Mouse (Mus musculus) intestine, postnatal 0 days (tissue): Measurements from ENCODE around the gene Dcaf11. TPM values are rescaled to one million over a fixed set of nuclear protein-coding genes. Genes with fewer than 3 reads are reported as not detected.

Experiments
- ATAC-seq: fragments of 200-750 bp; cut with Nextera tagmentation; 2 replicates; pipeline ENCODE4 v1.8.0; 2017; ENCODE audit warnings: mild to moderate bottlenecking, moderate TSS enrichment, moderate library complexity
- H3K27ac ChIP-seq: fragments of 300-500 bp; sonication (generic); 2 replicates; pipeline ENCODE4 v1.5.1; 2014; ENCODE audit warnings: mild to moderate bottlenecking, low read depth, low read length, moderate library complexity
- H3K27me3 ChIP-seq: fragments of 300-500 bp; sonication (generic); replicated peaks from 2 replicates; pipeline ENCODE4 v1.6.1; 2014; ENCODE audit warnings: low read length, mixed read lengths; ENCODE audit not compliant: control insufficient read depth, insufficient read depth
- H3K36me3 ChIP-seq: fragments of 300-500 bp; sonication (generic); 2 replicates; pipeline ENCODE4 v1.6.1; 2014; ENCODE audit warnings: mild to moderate bottlenecking, moderate library complexity; ENCODE audit not compliant: control insufficient read depth, insufficient read depth
- H3K4me1 ChIP-seq: fragments of 300-500 bp; sonication (generic); replicated peaks from 2 replicates; pipeline ENCODE4 v1.6.1; 2014; ENCODE audit warnings: antibody characterized with exemption, low read length, mixed read lengths; ENCODE audit not compliant: control insufficient read depth, insufficient read depth
- H3K4me2 ChIP-seq: fragments of 300-500 bp; sonication (generic); replicated peaks from 2 replicates; pipeline ENCODE4 v1.6.1; 2014; ENCODE audit warnings: low read depth, mild to moderate bottlenecking, moderate library complexity
- H3K4me3 ChIP-seq: fragments of 300-500 bp; sonication (generic); 2 replicates; pipeline ENCODE4 v1.5.1; 2014; ENCODE audit warnings: low read depth, low read length
- H3K9ac ChIP-seq: fragments of 300-500 bp; sonication (generic); 2 replicates; pipeline ENCODE4 v1.6.1; 2014; ENCODE audit warnings: mild to moderate bottlenecking, low read depth, low read length
- H3K9me3 ChIP-seq: fragments of 300-500 bp; sonication (generic); 2 replicates; pipeline ENCODE4 v1.6.1; 2016; ENCODE audit warnings: mixed run types; ENCODE audit not compliant: control insufficient read depth
- CTCF ChIP-seq: sonication (generic); IDR thresholded peaks from 2 replicates; pipeline ENCODE4 v1.5.1; 2016; ENCODE audit warnings: low read depth, mild to moderate bottlenecking, control low read depth, antibody characterized with exemption, moderate library complexity
- WGBS: fragments of 180-500 bp; shearing (Covaris S2); extraction: QIAGEN DNeasy Blood & Tissue Kit; methylation state at CpG from one replicate; pipeline ENCODE4 v1.1.7; 2014; 5-methylcytosine and 5-hydroxymethylcytosine counted together
- polyA plus RNA-seq: library from polyadenylated mRNA; unstranded; fragments of >200 nt; fragmentation: Nextera tagmentation; extraction: Ambion mirVana; gene quantifications from 2 replicates; pipeline ENCODE4 v1.2.1, GENCODE M21; 2015

The Dcaf11 gene
- polyA plus RNA-seq, 1 experiment from 2014 or later = 67.0 TPM

DNA sequence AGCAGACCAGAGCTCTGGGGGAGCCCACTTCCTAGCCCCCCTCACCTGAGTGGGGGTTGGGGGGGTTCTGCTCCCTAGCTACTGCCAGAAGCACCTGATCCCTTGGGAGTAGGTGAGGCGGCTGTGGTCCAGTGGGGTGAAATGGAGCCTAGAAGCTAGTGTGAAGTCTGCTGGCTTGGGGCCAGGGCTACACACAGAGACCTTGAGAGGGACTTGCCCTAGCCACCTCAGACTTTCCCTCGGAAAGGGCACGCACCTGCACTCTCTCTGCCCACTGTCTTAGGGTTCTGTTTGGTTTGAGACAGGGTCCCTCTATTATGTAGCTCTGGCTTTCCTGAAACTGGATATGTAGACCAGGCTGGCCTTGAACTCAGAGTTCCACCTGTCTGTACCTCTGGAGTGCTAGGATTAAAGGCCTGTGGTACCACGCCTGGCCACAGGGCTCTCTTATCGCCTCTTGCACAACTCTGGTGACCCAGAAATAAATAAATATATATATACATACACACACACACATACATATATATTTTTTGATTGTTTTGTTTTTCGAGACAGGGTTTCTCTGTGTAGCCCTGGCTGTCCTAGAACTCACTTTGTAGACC lies 19.0 kb downstream of the Dcaf11 start:
- WGBS = 19% methylated on average over 6 of the region's 6 CpGs
- no peaks in the 10 kb centered on the region for H3K9me3 ChIP-seq
- peak overlapping the region; percentile 81 for H3K4me2 ChIP-seq
- H3K27ac ChIP-seq = peak overlapping the region; percentile 84
- H3K36me3 ChIP-seq = peaks cover 20% of the 10 kb centered on the region; the same call in 1 of the 2 replicates
- H3K9ac ChIP-seq = peak overlapping the region; percentile 75
- peak; percentile 46 for ATAC-seq
- peak; percentile 20; the same call in 1 of the 2 replicates for TF ChIP-seq CTCF
- H3K4me1 ChIP-seq = 0 out of 2 replicates have a peak, but pooled peaks cover 4% of the 10 kb centered on the region
- peak overlapping the region; percentile 70 for H3K4me3 ChIP-seq
- H3K27me3 ChIP-seq = no peaks in the 10 kb centered on the region

GRCm38 (mm10) chr14:55579511-55580496 lies 20.0 kb downstream of the Dcaf11 start:
- ATAC-seq = no peak
- Histone ChIP-seq H3K36me3 (peaks cover 20% of the 10 kb centered on the region; the same call in 1 of the 2 replicates), H3K27me3 (no peaks in the 10 kb centered on the region), H3K4me1 (0 out of 2 replicates have a peak, but pooled peaks cover 4% of the 10 kb centered on the region), H3K9me3 (no peaks in the 10 kb centered on the region), H3K4me2 (0 out of 2 replicates have a peak overlapping the region, but pooled peaks have one; percentile 81), H3K4me3 (no peak overlapping the region), H3K27ac (no peak overlapping the region), H3K9ac (no peak overlapping the region)
- 89% methylated on average over 23 of the region's 23 CpGs for WGBS
- TF ChIP-seq CTCF = no peak

- no peak overlapping the region for H3K4me3 ChIP-seq
- H3K27me3 ChIP-seq = no peaks in the 10 kb centered on the region
- no peak for TF ChIP-seq CTCF
- no peak overlapping the region for H3K27ac ChIP-seq
- H3K9me3 ChIP-seq = no peaks in the 10 kb centered on the region
- WGBS = 93% methylated on average over 16 of the region's 16 CpGs
- H3K9ac ChIP-seq = no peak overlapping the region
- peaks cover 20% of the 10 kb centered on the region; the same call in 1 of the 2 replicates for H3K36me3 ChIP-seq
- 0 out of 2 replicates have a peak, but pooled peaks cover 4% of the 10 kb centered on the region for H3K4me1 ChIP-seq
- H3K4me2 ChIP-seq = no peak overlapping the region
- no peak for ATAC-seq
Observed at GRCm38 (mm10) chr14:55580731-55581130, 20.9 kb downstream of the Dcaf11 start.

- ATAC-seq = no peak
Observed at GRCm38 (mm10) chr14:55581981-55582681, 22.3 kb downstream of the Dcaf11 start.

DNA sequence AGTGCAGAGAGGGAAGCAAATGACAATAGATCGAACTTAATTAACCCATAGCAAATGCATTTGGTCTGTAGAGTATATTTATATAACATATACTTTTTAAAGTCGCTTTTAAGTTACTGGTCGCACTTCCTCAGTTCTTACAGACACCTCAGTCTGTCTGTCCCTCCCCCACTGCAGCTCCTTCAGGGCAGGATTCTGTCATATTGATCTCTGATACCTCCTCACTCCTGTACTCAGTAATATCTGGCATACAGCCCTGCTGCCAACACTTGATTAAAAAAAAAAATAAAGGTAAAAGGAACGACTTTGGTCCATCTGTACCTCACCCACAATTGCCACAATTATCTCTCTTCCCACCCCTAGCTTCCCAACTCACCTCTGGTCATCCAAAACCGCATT lies 24.5 kb downstream of the Dcaf11 start:
- ATAC-seq = no peak
- no peaks in the 10 kb centered on the region for H3K4me1 ChIP-seq
- peak overlapping the region; percentile 59 for H3K4me3 ChIP-seq
- TF ChIP-seq CTCF = no peak
- H3K27ac ChIP-seq = no peak overlapping the region
- peak overlapping the region; percentile 86 for H3K4me2 ChIP-seq
- peaks cover 41% of the 10 kb centered on the region for H3K36me3 ChIP-seq
- no peaks in the 10 kb centered on the region for H3K27me3 ChIP-seq
- no peaks in the 10 kb centered on the region for H3K9me3 ChIP-seq
- 0 out of 2 replicates have a peak overlapping the region, but pooled peaks have one; percentile 57 for H3K9ac ChIP-seq
- 46% methylated on average over 5 of the region's 5 CpGs for WGBS

More at GRCm38 (mm10) chr14:55581981-55582681, 22.3 kb downstream of the Dcaf11 start:
- H3K36me3 ChIP-seq = peaks cover 24% of the 10 kb centered on the region; the same call in 1 of the 2 replicates
- no peak overlapping the region for H3K4me3 ChIP-seq
- H3K9ac ChIP-seq = no peak overlapping the region
- no peak overlapping the region for H3K27ac ChIP-seq
- H3K27me3 ChIP-seq = no peaks in the 10 kb centered on the region
- 0 out of 2 replicates have a peak, but pooled peaks cover 4% of the 10 kb centered on the region for H3K4me1 ChIP-seq
- WGBS = 62% methylated on average over 9 of the region's 9 CpGs
- H3K4me2 ChIP-seq = no peak overlapping the region
- no peaks in the 10 kb centered on the region for H3K9me3 ChIP-seq
- TF ChIP-seq CTCF = peak; percentile 61
